Mouse (Mus musculus) naive thymus-derived CD4-positive, alpha-beta T cell, adult 5 months (primary cell): ENCODE results near the gene Fam214a. TPM values are rescaled to one million over a fixed set of nuclear protein-coding genes. Genes with fewer than 3 reads are reported as not detected.

Experiments used
- polyA plus RNA-seq: library from polyadenylated mRNA; unstranded; fragments of 100-300 nt; shearing (Covaris generic); gene quantifications from one replicate; pipeline ENCODE4 v1.2.1, GENCODE M21; 2017

The Fam214a gene
- polyA plus RNA-seq: 41.3 TPM

DNA sequence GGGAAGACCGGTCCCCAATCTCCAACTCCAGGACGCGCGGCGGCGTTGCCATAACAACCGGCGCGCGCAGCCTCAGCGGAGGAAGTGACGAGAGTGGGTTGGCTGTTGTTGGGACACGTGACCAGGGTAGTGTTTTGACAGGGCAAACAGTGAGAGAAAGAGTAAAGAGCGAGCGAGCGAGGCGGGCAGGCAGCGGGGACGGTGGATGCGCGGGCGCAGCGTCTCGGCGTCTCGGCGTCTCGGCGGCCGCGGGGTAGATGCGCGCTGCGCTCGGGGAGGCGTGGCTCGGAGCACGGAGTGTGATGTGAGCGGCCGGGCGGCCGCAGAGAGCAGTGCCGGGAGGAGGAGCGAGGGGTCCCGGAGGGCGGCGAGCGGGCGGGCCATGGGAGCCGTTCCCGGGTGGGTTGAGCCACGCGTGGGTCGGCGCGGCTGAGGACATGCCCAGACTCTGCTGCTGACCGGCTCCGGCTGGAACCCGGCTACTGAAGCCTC, at the start of gene Fam214a:
TSS of gene Fam214a (plus strand) at position 129 of the 492 bp plus-strand sequence.

DNA sequence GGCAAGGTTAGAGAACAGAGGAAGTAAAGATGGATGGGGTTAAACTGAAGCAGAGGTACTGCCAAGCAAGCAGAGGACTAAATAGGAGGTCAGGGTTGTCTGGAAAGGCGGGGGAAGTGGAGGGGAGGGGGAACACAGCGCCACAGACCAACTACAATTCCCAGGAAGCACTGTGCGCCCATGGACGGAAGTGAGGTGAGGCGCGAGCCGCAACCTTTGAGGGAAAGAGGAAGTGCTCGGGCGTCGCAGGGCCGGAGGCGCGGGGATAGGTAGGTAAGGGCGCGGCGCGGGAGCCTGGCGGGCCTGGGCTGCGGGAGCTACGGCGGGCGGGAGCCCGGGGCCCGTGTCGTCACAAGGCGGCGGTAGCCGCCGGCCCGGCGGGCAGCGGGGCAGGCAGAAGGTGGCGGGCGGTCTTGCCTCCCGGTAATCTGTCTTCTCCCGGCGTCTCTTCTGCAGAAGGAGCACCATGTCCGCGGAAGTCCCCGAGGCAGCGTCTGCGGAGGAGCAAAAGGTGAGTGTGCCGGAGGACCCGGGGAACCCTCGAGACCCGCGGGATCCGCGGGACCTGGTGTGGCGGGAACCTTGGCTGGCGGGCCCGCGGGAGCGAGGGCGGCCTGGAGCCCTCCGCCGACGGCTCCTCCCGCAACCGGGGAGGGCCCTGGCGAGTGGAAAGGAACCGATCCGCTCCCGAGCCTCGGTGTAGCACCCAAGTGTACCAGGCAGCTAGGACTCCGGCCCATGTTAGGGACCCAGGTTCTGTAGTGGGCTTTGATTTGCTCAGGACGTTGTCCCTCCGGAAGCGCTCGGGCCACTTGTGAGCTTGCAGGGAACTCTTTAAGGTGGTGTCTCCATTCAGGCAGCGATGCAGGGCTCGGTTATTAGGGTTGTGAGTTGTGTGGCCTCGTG, 85.0 kb downstream of the Fam214a start, which contains the start of gene Arpp19:
TSS of gene Arpp19 (plus strand) at position 164 of the 906 bp plus-strand sequence.

DNA sequence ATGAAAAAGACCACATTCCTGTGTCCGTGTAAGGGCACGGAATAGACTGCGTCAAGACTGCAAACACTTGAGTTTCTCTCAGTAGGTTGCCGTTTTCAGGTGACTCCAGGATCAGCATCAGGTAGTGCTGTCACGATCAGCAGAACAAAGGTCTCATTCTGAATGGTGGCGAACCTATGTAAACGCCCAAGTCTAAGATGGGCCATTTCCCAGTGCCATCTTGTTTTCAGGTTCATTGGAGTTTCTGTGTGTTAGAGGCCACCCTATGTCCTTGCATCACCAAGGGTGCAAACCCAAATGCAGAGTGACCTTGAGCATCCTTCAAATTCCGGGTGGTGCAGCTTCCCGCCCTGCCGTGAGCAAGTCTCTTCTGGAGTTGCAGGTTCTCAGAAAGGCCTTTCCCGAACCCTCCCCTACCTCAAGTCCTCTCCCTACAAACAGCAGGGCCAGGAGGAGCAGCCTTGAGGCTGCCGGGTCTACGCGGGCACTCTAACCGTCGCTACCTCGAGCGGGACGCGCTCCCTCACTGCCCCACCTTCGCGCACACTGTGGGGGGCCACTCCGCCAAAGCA, 117.9 kb downstream of the Fam214a start, which contains the start of gene Myo5a:
TSS of gene Myo5a (plus strand) at position 559 of the 572 bp plus-strand sequence.

Other genes with a start within 250 kb of the Fam214a start
- gene Onecut1, start 91.0 kb upstream of the Fam214a start, polyA plus RNA-seq: not detected
- 283 TPM for gene Arpp19, start 84.7 kb downstream of the Fam214a start, polyA plus RNA-seq
- 13.9 TPM for gene Myo5a, start 118.1 kb downstream of the Fam214a start, polyA plus RNA-seq